Mouse (Mus musculus) cerebellum, adult 9-11 months (tissue): Measurements from ENCODE around the gene Dchs2.

Source experiments
- DNase-seq: peaks from one replicate; pipeline ENCODE4 v3.0.0; 2022

Gene Dchs2

DNA sequence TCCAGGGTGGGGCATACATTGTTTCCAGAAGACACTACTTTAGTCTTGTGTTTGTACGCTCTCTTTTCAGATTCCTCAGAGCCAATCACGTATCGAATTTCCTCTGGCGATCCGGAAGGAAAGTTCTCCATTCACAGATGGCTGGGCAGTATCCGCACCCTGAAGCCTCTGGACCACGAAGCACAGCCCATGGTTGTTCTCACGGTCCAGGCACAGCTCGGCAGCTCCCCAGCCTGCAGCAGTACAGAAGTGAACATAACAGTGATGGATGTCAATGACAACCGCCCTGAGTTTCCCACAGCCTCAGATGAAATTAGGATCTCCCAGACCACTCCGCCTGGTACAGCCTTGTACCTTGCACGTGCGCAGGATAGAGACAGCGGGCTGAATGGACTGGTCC is 142.5 kb downstream of the Dchs2 start:
- DNase-seq = no peak

DNA sequence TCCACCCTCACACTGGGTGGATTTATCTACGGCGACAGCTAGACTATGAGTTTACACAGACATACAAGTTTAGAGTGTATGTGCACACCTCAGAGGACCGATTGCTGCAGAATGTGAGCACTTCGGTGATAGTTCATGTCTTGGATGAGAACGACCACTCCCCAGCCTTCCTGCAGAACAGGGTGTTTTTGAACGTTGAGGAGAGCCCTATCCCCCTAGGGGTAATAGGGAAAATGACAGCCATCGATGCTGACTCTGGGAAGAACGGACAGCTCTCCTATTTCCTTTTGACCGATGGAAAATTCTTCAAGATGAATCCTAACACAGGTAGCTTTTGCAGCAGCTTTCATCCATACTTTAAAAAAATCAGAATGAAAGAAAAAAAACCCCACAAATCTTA is 143.2 kb downstream of the Dchs2 start:
- DNase-seq = no peak

DNA sequence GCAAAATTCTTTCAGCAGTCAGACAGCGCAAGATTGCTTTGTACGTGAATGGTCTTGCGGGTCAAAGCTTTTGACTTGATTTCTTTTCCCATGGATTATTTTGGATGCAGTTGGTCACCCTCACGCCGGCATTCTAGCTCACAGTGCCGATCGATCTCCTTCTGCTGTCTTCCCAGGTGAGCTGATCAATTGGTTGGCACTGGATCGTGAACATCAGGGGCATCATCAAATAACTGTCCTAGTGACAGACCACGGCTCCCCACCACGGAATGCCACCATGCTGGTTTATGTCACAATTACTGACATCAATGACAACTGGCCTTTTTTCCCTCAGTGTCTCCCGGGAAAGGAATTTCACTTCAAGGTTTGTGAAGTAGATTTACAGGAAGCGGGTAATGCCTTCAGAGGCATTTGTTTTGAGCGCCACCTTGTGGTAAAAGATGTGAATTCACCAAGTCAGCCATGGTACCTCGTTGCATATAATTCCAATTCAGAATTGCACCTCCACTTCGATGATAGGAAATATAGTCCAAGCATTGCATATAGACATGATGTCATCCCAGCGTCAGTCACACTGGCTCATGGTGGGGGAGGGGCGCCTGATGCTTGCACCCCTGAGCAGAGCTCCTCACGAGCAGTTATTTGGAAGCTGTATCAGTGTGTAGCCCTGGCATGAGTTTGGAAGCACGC is 146.0 kb downstream of the Dchs2 start:
- DNase-seq = peak; percentile 32

DNA sequence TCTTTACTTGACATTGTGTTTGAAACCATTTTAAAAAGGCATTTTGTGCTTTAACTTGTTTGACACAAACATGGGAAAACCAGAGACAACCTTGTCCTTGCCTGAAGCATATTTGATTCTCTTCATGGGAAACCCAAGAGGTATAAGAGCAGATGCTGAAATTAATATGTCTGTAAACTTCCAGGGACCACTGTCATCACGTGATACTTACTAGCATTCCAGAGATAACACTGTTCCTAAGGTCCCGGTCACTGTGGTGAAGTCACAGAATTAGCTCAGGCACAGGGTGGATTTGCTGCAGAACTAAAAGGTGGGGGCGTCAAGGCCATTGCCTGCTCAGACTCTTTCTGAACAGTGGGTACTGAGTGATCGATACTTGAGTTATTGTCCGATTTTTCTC is 148.0 kb downstream of the Dchs2 start:
- no peak for DNase-seq

DNA sequence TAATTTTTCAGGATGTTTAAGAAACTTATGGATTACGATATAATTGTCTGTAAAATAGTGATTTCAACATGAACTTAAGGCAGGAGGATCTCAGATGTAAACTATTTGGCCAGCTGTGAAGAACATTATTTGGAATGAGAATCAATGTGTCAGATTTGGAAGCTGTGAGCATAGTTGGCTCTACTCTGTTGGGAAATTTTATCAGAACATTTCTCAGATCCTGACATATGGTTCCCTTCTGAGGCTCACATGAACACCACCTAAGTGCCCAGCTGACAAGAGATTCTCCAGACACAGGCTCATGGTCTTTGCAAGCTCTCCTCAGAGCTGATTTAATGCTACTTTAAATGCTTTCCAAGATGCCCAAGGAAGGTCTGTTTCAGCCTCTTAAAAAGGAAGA is 156.1 kb downstream of the Dchs2 start:
- no peak for DNase-seq

DNA sequence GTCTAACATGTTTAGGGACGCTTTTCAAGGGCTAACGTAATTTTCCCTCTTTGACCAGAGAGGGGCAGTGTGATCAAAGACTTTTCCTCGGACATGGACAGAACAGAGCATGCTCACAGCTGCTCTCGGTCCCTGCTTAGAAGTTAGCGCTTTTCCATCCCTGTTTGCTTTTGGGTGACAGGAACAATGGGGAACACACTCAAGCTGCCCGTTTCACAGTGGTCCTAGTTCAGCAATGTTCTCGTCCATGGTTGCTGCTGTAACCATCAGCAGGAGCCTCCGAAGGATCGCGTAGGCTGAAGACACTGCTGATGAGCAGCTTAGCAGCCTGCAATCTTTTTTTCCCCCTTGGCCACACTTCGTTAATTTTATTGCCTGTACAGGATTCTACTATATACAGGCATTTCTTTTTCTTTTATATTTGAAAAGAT is 159.2 kb downstream of the Dchs2 start:
- DNase-seq = peak; percentile 5

DNA sequence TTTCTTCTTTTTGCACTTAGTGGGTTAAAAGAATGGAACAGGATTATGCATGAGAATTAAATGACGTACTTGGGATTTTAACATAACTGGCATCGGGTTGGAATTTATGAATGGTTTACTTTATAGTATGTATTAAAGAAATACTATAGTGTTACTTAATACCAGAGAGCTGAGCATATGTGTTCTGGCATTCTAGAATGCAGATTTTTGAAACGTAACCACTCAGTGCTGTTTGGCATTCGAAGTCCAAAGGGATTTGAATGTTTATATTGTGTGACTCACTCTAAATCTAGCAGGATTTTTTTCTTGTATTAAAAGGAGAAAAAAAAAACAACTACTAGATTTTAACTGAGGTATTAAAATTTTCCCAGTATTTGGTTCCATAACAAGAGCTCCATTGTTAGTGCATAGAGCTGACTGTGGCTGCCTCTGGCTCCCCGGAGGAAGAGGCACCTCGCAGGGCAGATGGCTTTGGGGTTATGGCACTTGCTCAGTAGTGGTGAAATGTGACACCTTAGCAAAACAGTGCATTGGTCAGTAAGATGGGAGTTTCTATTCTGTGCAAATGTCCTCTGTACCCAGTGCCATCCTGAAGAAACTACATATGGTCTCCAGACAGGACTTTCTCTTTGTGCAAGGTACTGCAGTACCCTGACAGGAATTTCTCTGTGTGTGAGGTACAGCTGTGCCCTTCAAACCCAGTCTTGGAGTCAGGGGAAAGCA is 160.5 kb downstream of the Dchs2 start:
- no peak for DNase-seq

DNA sequence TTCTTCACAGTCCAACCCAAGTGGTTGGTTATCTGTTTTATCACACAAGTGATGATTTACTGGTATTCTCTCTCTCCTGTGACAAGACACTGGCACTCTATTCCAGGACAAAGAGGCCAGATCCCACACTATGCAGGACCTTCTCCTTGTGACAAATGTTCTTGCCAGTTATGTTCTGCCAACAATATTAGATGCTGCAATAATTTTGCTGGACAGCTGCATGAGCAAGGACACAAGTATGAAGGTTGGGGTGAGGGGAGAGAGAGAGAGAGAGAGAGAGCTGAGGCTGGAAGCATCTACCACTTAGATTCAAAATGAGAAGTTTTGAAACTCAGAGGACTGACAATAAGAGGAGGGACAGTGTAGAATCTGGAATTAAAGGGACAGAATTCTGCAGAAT is 162.7 kb downstream of the Dchs2 start:
- no peak for DNase-seq

DNA sequence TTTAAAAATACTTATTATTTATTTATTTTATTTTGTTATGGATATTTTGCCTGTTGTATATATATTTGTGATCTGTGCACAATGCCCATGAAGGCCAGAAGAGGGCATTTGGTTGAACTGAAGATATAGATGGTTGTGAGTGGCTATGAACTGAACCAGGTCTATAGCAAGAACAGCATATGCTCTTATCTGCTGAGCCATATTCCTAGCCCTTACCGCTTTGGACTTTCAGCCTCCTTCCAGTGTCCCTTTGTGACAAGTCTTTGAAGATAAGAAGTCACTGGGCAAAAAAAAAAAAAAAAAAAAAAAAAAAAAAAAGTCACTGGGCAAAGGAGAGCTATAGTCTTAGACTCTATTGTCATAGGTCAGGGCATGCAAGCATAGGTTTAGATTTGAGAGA is 163.2 kb downstream of the Dchs2 start:
- no peak for DNase-seq

DNA sequence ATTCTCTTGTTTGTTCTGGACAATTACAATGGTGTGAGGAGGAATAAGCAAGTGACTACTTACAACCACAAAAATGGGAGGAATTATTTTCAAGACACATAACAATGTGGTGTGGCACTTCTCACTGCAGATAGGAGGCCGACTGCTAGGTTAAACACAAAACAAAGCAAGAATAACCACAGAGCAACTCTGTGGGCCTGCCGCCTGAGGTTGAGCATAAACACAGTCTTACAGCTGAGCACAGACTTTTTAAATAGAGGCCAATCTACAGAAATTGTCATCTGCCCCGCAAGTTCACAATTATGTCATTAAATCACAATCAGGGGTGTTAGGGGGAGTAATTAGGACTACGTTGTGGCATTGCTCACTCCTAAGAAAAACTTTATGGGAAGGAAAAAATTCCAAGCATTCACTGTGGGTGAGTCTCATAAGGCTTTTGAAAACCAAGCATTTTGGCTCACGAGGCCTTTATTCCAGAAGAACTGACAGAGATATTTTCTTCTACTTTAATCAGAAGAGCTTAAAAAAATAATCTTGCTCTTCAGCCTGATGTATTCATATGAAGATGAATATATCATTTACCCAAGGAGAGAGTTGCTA is 172.1 kb downstream of the Dchs2 start:
- no peak for DNase-seq

DNA sequence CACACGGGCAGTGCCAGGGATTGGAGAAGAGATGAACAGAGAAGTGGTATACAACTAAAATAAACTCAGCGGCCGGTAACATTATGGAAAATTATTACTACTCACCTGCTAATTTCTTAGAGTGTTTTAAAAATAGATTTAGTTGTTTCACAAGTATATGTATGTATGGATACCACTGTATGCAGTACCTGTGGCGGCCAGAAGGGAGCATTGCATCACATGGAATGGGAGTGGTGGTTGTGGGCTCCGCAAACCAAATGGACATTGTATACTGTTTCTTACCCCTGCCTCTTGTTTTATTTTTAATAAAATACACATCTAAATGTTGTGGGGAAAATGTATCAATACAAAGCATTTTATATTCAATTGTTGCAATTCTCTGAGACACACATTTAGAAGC is 176.1 kb downstream of the Dchs2 start:
- DNase-seq = no peak

DNA sequence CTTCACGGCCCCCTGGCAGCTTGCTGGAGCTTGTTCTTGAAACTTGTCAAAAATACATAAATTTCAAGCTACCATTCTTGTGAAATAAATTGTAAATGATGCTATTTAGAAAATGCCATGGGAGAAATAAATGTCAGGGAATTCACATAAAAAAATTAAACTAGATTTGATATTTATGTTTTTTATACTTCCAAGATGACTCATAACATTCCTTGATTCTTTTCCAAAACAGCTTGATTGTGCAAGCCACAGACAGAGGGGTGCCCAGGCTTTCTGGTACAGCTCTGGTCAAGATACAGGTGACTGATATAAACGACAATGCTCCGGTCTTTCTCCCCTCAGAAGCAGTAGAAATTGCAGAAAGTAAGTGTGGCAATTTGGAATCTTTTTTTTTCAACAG is 218.2 kb downstream of the Dchs2 start:
- no peak for DNase-seq

DNA sequence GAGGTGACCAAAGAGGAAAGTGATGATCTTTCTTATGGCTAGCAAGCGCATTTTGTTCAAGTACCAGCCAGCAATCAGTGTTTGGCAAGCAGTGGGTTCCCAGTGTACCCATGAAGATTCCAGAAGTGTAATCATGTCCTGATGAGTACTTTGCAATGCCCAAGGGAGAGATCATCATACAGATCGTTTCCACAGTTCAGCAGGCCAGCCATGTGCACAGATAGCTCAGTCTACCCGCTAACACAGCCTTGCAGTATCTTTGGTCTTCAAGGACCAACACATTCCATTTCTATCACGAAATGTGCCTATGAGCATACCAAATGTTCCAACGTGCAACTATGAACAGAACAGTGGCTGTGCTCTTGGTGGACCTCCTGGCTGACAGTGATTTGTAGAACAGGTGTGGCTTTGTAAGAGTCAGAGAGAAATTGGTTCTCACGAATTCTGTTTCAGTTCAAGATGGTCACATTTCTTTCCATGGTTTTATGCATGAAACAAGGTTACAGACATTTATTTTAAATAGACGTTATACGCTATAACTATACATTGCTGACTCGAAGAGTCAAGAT is 240.8 kb downstream of the Dchs2 start:
- DNase-seq = no peak

DNA sequence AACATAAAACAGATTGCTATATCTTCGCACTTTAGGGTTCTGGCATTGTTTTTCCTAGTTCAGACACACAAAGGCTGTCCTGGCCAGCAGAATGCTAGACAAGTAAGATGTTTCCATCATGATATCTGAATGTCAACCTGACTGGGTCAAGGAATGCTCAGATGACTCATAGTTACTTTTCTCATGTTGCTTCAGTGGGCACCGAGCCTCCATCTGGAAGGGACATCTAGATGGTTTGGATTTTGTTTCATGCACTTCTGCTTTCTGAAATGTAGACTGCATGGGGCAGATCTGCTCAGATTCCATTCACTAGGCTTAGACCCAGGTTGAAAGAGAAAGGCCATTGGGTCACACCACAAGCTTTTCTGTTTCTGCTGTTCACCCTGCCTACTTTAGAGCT is 242.1 kb downstream of the Dchs2 start:
- DNase-seq = no peak

DNA sequence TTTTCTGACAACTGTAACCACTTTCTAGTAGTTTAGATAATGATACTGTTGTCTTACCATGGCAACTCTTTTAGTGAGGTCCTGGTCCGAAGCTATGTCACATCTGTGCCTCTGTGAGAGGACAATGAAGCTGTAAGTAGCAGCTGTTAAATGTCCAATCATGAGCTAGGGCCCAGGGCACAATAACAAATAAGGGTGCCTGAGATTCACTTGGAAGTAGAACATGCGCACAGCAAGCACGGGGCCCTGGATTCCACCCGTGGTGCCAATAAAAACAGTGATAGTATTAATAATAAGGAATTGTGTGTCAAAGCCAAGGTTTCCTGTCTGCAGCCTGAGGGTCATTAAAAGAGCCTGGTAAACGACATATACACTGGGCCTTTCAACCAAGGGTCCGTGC is 246.6 kb downstream of the Dchs2 start:
- DNase-seq = no peak

DNA sequence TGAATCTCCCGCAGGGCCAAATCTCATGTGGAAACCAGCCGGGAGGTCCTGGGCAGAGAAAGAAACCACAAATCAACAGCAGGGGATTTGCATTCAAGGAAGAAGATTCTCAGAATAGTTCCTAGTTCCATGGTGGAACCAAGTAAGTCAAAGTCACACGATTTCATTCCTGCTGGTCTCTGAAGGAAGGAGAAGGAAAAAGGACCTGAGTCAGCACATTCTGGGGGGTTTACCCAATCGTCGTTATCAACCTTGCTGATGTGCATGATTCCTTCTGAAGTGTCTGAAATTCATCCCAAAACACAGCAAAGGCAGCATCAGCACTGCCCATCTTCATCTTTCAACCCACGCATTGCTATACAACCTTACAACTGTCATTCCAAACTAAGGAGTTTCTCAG is 249.1 kb downstream of the Dchs2 start:
- no peak for DNase-seq
